ENCODE assay signal across 1 mouse cellular context in the genomic region with DNA sequence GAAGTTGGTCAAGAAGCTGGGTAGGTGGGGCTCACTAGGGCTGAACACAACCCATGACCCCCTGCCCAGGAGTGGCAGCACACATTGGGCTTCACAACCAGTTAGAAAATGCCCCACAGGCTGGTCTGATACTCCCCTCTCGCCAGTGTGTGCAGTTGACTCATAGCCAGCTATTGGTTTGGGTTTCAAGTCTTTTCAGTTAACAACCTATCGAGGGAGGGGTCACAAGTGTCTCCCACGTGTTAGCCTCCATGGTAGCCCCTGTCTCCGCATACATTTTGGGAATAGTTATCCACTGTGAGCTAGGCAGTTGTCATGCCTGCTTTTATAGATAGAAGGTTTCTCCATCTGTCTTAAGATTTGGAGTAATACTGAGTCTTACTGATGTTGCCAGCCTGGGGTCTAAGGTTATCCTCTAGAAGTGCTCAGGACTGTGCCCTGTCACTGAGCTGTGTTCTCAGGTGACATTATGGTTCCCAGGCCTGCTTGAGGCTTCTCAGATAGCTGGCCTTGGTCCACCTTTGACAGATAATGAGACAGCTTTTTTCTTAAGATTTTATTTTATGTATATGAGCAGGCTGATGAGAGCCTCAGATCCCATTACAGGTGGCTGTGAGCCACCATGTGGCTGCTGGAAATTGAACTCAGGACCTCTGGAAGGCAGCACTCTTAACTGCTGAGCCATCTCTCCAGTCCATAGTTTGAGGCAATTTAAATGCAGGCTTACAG.
TF ChIP-seq lines count a peak whose summit lies in the region.

No protein-coding gene starts in this region.

TF ChIP-seq in MEL, 35 proteins besides CTCF, POLR2A, EP300 and RAD21 (continued from another document):
- TF ChIP-seq CHD1 (IDR thresholded peaks at IDR 0.05; ENCODE audit: low read depth, low read length) (0 out of 2 replicates have a peak, but pooled peaks have one; percentile 21), SIN3A (IDR thresholded peaks at IDR 0.05; ENCODE audit: low read length) (0 out of 2 replicates have a peak, but pooled peaks have one; percentile 19), ELF1 (IDR thresholded peaks at IDR 0.05; ENCODE audit: low read depth, low read length) (no peak), ETS1 (IDR thresholded peaks at IDR 0.05; ENCODE audit: low read depth, low read length) (no peak), ZNF384 (IDR thresholded peaks at IDR 0.05; ENCODE audit: low read depth, low read length) (no peak), MXI1 (IDR thresholded peaks at IDR 0.05; ENCODE audit: low read depth, low read length) (peak; percentile 32)
TF ChIP-seq in MEL: peak in this region for 4.
